Mouse (Mus musculus) kidney, adult 2 months (tissue): Measurements from ENCODE around the gene Tmem234. TPM values are rescaled to one million over a fixed set of nuclear protein-coding genes. Genes with fewer than 3 reads are reported as not detected.

Experiments used
- DNase-seq: peaks from one replicate; pipeline ENCODE4 v3.0.0; 2021
- H3K27ac ChIP-seq: fragments of 200-500 bp; 2 replicates; pipeline ENCODE4 v1.5.1; 2012; ENCODE audit warnings: low read depth, low read length, control low read depth, inconsistent platforms; ENCODE audit not compliant: insufficient read depth
- H3K27me3 ChIP-seq: fragments of 200-500 bp; replicated peaks from 2 replicates; pipeline ENCODE4 v1.6.1; 2012; ENCODE audit warnings: mild to moderate bottlenecking, moderate library complexity, low read length, inconsistent platforms; ENCODE audit not compliant: control insufficient read depth, insufficient read depth
- H3K36me3 ChIP-seq: fragments of 200-500 bp; 2 replicates; pipeline ENCODE4 v1.6.1; 2012; ENCODE audit warnings: mild to moderate bottlenecking, moderate library complexity, low read length, inconsistent platforms; ENCODE audit not compliant: control insufficient read depth, insufficient read depth
- H3K4me1 ChIP-seq: fragments of 200-500 bp; 2 replicates; pipeline ENCODE4 v1.6.1; 2011; ENCODE audit warnings: low read length; ENCODE audit not compliant: control insufficient read depth, insufficient read depth
- H3K4me3 ChIP-seq: fragments of 200-500 bp; 2 replicates; pipeline ENCODE4 v1.5.1; 2011; ENCODE audit warnings: mild to moderate bottlenecking, low read depth, low read length, control low read depth; ENCODE audit not compliant: insufficient read depth
- CTCF ChIP-seq: fragments of 200-500 bp; conservative IDR thresholded peaks from 2 replicates; pipeline ENCODE4 v1.5.1; 2011; ENCODE audit warnings: low read depth, mild to moderate bottlenecking, control low read depth, low read length, moderate library complexity, mixed read lengths; ENCODE audit not compliant: insufficient read depth, insufficient read length
- POLR2A ChIP-seq: fragments of 200-500 bp; IDR thresholded peaks from one replicate; pipeline ENCODE4 v1.6.1; 2011; ENCODE audit warnings: low read depth, low read length, control low read depth
- WGBS: fragments of 180-500 bp; shearing (Covaris S2); methylation state at CpG from one replicate; pipeline ENCODE4 v1.1.7; 2018; 5-methylcytosine and 5-hydroxymethylcytosine counted together
- polyA plus RNA-seq: library from polyadenylated mRNA; depleted of rRNA; stranded (reverse); fragments of >200 nt; gene quantifications from 2 replicates; pipeline ENCODE4 v1.2.3, GENCODE M21; 2012

Tmem234 gene
- polyA plus RNA-seq, 1 experiment = 162 TPM

DNA sequence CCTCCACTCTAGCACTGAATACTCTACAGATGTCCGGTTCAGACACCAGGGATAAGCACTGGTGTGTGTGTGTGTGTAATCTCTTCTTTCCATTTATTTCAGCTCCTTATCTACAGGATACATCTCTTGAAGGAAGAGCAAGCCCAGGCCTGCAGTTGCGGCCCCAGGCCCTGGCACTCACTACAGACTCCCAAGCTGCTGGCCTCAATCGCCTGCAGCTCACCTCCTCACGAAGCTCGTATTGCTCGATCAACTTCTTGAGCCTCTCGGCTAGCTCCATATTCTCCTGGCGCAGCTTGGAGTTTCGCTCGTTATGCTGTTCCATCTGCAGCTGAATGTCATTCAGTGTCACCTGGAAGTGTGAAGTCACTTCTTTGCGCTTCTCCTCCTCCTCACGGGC, 31.4 kb downstream of the Tmem234 start:
- TF ChIP-seq CTCF (no peak), POLR2A (no peak)
- no peaks in the 10 kb centered on the region for H3K4me1 ChIP-seq
- no peak overlapping the region for H3K4me3 ChIP-seq
- peaks cover 10% of the 10 kb centered on the region for H3K36me3 ChIP-seq
- H3K27me3 ChIP-seq = no peaks in the 10 kb centered on the region
- 81% methylated on average over 12 of the region's 12 CpGs for WGBS
- no peak overlapping the region for H3K27ac ChIP-seq
- no peak for DNase-seq

DNA sequence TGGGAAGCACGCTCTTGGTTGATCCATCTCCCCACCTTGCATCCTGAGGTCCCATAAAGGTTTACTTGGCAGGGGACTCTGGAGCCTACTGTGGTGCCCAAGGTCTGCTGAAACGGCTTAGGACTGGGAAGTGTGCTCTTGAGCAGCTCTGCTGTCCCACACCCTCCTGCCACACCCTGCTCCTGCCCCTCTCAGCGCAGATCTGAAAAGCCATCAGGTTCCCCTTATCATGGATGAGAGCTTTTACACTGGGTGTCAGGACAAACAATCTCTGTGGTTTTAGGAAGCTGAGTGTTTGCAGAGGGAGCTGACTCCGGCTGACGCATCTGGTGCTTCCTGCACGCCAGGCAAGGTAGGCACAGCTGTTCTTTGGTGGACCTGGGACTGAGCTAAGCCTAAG, 33.4 kb downstream of the Tmem234 start:
- H3K27ac ChIP-seq = no peak overlapping the region
- H3K4me3 ChIP-seq = no peak overlapping the region
- 98% methylated on average over 6 of the region's 6 CpGs for WGBS
- TF ChIP-seq POLR2A (no peak), CTCF (no peak)
- no peaks in the 10 kb centered on the region for H3K27me3 ChIP-seq
- DNase-seq = no peak
- peaks cover 11% of the 10 kb centered on the region for H3K36me3 ChIP-seq
- H3K4me1 ChIP-seq = no peaks in the 10 kb centered on the region

- no peak overlapping the region for H3K27ac ChIP-seq
- 72% methylated on average over 15 of the region's 15 CpGs for WGBS
- H3K36me3 ChIP-seq = peaks cover 2% of the 10 kb centered on the region; the same call in 1 of the 2 replicates
- TF ChIP-seq POLR2A (no peak), CTCF (no peak)
- no peaks in the 10 kb centered on the region for H3K27me3 ChIP-seq
- peaks cover 7% of the 10 kb centered on the region; the same call in 1 of the 2 replicates for H3K4me1 ChIP-seq
- H3K4me3 ChIP-seq = no peak overlapping the region
- DNase-seq = no peak
Measured at GRCm38 (mm10) chr4:129639221-129639620, 38.8 kb downstream of the Tmem234 start.

- peak overlapping the region; percentile 65 for H3K27ac ChIP-seq
- WGBS = under 1% methylated on average over 17 of the region's 17 CpGs
- no peaks in the 10 kb centered on the region for H3K27me3 ChIP-seq
- DNase-seq = peak; percentile 55
- peaks cover 7% of the 10 kb centered on the region; the same call in 1 of the 2 replicates for H3K4me1 ChIP-seq
- no peak for TF ChIP-seq POLR2A
- no peak for TF ChIP-seq CTCF
- H3K4me3 ChIP-seq = peak overlapping the region; percentile 94
- H3K36me3 ChIP-seq = peaks cover 2% of the 10 kb centered on the region; the same call in 1 of the 2 replicates
Measured at GRCm38 (mm10) chr4:129640101-129640637, 39.7 kb downstream of the Tmem234 start.

GRCm38 (mm10) chr4:129640638-129641467, 40.4 kb downstream of the Tmem234 start, which contains the start of gene Txlna:
TSS of gene Txlna (minus strand) at chr4:129641065.
- DNase-seq = peak; percentile 99
- H3K36me3 ChIP-seq = peaks cover 2% of the 10 kb centered on the region; the same call in 1 of the 2 replicates
- no peak for TF ChIP-seq CTCF
- TF ChIP-seq POLR2A = peak; percentile 41
- H3K4me1 ChIP-seq = peaks cover 7% of the 10 kb centered on the region; the same call in 1 of the 2 replicates
- H3K27me3 ChIP-seq = no peaks in the 10 kb centered on the region
- peak within 1 kb of the TSS; percentile 94 for H3K27ac ChIP-seq
- WGBS = under 1% methylated on average over 59 of the region's 60 CpGs
- peak within 1 kb of the TSS; percentile 94 for H3K4me3 ChIP-seq

DNA sequence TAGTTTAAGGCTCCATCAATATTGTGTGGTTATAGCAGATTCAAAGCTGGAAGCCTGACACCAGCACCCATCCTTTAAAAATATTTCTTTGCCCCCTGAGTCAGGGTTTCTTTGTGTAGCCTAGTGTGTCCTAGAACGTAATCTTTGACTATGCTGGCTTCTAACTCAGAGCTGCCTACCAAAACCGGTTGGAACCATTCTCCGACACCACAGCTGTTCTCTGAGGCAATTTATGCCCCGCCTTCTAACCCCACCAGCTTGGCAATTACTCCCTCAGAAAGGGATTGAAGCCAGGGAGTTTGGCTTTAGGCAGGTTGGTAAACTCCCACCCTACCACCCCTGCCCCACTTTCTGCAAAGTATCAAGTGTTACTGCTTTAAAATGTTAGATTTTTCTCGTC, 41.3 kb downstream of the Tmem234 start:
- H3K27ac ChIP-seq = peak overlapping the region; percentile 16
- H3K4me3 ChIP-seq = no peak overlapping the region
- 24% methylated on average over 5 of the region's 5 CpGs for WGBS
- peaks cover 2% of the 10 kb centered on the region; the same call in 1 of the 2 replicates for H3K36me3 ChIP-seq
- H3K27me3 ChIP-seq = no peaks in the 10 kb centered on the region
- peaks cover 7% of the 10 kb centered on the region; the same call in 1 of the 2 replicates for H3K4me1 ChIP-seq
- TF ChIP-seq CTCF (no peak), POLR2A (no peak)
- DNase-seq = peak; percentile 35

GRCm38 (mm10) chr4:129645204-129645603, 44.7 kb downstream of the Tmem234 start:
- Histone ChIP-seq H3K4me3 (no peak overlapping the region), H3K27ac (no peak overlapping the region), H3K4me1 (peaks cover 4% of the 10 kb centered on the region; the same call in 1 of the 2 replicates), H3K36me3 (peaks cover 4% of the 10 kb centered on the region), H3K27me3 (no peaks in the 10 kb centered on the region)
- no peak for DNase-seq
- WGBS = 87% methylated on average over 6 of the region's 6 CpGs
- TF ChIP-seq POLR2A (no peak), CTCF (no peak)
